Mouse (Mus musculus) heart, postnatal 4 days (tissue): ENCODE data around the gene Samd4. TPM values are rescaled to one million over a fixed set of nuclear protein-coding genes. Genes with fewer than 3 reads are reported as not detected.
A peak's percentile ranks its signal among the peaks of the same experiment; 100 is the strongest.

ENCODE experiments used
- DNase-seq: peaks from one replicate; pipeline ENCODE4 v3.0.0; 2021
- total RNA-seq, 2 experiments: library from RNA; stranded (reverse); gene quantifications; 2 replicates each; pipeline ENCODE4 v1.2.3; 2021

Gene Samd4
- 10 to 100 TPM; 76.5 to 84.4 TPM for total RNA-seq

DNA sequence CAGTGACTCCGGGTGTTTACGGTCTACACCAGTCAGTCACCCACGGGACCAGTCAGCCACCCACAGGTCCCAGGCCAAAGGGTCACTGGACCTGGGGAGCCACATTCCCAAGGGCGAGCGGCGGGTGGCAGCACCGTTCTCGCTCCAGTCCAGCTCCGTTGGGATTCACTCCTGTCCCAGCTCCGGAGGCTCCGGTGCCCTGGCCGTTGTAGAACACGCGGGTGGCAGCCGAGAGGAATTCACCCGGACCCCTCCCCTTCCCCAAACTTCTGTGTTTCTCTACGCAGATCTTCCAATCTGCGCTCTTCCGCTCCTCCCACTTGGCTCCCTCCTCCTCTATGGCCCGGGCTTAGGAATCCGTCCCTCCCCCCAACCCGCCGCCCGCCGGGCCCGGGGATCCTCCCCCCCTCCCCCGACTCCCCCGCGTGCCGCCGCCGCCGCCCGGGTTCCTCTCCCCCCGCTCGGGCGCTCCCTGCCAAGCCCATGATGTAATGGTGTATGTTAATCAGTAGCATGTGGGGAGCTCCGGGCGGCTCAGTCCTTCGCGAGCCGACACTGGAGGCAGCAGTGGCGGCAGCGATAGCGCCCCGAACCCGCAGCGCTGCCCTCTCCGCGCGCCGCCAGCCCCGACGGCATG lies at the start of gene Samd4:
Gene Samd4 (plus strand): TSS at position 424 of the 637 bp plus-strand sequence.
- peak; percentile 93 for DNase-seq

DNA sequence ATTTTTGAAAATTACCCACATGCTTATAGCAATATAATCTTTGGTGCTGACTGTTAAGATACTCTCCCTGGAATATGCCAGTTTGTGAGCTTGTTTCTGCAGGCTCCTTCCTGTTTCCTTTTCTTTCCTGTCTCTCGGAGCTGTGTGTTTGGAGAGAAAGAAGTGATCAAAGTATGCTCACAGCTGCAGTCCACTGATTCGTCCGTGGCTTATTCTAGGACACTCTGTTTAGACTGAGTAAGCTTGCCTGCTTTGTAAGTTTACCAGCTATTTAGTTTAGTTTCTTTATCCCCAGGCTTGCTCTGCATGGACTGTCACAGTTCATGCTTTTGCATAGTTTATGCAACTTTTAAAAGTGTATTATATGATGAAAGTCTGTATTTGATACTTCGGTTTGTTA lies 43.3 kb upstream of the Samd4 start:
- no peak for DNase-seq

DNA sequence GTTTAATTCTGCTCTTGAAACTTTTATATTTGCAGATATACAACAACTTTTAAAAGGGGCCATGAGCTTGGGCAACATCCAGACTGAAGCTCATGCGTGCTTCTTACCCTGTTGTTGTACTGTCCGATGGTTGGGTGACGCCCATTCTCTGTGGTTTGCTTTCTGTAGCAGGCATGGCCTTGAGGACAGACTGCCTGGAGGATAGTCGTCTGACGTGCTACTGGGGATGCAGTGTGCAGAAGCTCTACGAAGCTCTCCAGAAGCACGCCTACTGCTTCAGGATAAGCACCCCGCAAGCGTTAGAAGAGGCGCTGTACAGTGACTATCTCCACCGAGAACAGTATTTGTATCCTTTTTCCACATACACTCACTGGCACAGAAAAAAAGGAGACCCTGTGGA lies 36.9 kb upstream of the Samd4 start:
- DNase-seq = no peak

DNA sequence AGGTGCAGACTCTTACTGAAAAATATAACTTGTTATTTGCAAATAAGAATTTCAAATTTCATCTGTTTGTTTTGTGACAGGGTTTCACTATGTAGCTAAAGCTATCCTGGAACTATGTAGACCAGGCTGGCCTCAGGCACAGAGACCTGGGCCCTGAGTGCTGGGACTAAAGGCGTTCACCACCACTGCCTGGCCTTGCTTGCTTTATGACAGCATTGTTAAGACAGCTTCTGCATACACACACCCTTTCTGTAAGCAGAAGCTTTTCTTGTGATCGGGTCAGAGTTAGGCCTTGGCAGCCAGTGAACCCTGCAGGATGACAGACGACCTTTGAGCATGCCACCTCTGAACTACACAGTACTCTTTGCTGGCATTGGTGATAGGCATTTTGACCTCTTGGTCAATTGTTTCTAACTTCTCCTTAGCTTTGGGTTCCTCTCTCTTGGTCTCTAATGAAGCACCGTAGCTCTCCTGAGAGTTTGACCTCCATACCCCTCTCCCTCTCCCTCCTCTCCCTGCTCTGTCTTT lies 34.5 kb upstream of the Samd4 start:
- DNase-seq = no peak

DNA sequence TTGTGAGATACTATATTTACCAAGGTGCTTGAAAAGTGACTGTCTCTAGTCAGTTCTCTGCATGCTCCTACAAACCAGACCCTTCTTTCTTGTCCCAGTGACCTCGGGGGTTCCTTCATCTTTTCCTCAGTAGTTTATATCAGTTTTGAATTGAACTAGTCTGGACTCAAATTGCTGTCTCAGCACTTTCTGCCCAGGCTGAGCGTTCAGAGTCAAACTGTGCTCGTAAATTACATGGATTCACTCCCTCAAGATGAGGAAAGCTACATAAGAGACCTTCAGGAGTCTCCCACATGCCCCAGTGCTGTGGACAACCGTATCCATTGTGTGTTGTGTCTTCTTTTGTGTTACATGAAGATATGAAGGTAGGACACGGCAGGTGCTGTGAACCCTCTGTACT lies 33.9 kb upstream of the Samd4 start:
- DNase-seq = no peak

DNA sequence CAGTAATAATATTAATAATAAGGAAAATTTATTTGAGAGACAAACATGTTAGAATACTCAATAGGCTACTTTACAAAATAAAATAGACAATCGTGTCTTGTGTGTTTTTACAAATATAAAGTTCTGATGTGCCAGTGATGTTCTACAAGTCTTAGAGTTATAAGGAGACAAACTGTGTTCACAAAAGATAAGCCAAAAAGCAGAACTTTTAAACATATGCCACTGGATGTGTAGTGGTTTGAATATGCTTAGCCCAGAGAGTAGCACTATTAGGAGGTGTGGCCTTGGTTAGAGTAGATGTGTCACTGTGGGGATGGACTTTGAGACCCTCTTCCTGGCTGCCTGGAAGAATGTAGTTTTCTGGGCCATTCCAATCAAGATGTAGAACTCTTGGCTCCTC lies 32.9 kb upstream of the Samd4 start:
- DNase-seq = no peak

DNA sequence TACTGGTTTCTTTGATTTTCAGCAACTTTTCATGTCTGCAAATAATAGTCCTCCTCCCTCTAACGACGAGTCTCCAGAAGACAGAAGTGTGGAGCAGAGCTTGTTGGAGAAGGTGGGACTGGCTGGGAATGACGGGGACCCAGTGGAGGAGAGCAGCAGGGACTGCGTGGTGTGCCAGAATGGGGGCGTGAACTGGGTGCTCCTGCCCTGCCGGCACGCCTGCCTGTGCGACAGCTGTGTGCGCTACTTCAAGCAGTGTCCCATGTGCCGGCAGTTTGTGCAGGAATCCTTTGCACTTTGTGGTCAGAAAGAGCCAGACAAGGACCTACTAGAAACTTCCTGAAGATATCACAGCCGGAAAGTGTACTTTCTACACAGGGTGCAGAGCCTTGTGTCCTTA lies 29.0 kb upstream of the Samd4 start:
- no peak for DNase-seq

DNA sequence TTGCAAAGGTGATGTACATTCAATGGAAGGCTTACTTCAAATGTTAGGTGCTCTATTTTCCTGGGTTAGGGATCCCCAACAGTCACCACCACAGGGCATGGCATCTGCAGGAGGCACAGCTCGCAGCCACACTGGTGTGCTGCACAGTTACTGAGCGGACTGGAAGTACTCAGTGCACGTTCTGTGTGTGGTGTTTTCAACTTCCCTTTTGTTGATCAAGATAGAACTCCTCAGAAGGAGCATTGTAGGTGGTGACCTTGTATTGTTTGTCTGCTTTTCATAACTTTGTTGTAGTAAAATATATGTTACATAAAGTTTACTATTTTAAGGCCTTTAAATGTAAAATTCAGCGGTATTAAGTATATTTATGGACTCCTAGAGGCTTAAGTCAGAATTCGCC lies 19.7 kb upstream of the Samd4 start:
- DNase-seq = no peak

DNA sequence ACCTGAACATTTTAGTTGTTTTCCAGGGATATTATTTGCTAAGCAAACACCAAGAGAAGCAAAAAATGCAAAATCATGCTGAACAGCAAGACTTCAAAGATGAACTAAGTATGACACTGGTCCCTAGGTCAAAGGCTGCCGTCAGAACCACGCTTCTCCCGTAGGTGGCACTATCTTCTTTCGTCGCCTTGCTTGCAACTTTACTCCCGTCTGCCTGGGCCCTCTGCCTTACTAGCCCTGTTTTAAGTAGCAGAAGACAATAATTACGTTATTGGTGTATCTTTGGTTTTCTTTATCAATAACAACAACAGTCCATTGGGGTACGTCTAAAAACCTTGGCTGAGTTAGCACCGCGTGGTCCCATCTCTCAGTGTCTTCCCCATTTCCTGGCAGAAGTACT lies 1.7 kb upstream of the Samd4 start:
- peak; percentile 78 for DNase-seq

DNA sequence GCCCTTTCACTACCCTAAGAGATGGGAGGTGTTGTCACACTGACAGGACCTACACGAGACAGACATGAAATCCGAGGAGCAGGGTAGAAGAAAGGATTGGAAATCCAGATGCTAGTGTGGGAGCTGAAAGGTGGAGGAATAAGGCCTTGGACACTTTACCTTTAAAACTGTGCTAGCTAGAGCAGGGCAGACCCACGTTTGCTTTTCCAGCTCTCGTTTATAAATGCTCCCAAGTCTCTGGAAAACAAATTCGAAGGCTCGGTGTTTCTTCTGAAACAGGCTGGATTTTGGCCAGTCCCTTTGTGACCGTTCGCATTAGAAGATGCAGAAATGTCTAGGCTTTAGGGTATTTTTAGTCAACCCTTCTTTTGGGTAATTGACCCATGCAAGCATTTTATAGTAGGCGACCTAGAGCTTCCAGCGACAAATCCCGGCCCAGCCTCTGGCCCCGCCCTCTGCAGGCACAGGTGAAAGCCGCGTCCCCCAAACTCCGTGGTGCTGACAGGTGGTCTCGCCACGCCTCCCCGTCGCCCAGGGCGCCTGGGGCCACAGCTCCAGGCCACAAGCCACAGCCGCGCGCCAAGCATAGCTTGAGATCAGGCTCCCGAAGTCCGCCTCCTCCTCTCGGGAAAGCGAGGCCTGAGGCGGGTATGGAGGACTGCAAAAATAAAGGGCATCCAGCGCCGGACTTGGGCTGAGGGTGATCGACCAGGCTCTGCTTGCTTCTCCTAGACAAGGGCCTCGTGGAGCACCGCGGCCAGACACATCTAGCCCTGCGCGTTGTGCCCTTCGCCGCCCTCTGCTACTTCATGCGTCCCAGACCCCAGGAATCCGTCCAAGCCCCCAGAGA lies 848 bp upstream of the Samd4 start:
- peak; percentile 67 for DNase-seq

DNA sequence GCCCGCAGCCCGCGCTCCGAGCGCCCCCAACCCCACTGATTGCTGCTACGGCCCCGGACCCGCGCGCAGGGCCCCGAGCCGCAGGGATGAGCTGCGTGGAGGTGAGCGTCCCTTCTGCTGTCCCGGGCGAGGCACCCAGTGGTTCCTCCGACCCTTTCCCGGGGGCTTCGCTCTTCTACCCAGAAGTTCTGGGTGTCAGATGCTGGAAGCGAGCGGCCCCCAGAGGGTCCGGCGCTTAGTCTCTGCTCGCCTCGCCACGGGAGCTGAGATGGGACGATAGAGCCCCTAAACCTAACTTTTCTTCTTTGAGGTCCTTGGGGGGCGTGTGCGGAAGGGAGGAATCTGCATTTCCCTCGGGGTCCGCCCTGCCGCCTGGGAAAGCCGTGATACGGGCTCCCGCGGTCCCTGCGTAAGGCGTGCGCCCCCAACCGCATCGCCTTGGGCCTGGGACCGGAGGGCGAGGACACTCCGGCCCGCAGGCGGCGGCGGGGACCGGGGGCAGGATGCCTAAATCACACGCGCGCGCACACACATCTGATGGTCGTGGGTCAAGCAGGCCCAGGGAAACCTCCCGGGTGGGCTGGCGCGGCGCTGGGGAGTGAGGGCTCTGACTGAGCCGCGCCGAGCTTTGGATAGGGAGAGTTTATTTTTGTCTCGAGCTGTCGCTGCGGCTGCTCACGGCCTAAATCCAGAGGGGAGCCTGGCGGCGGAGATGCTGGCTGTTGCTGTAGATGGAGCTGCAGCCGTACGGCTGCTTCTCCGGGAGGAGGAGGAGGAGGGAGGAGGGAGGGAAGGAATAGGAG lies 615 bp downstream of the Samd4 start:
- peak; percentile 77 for DNase-seq

DNA sequence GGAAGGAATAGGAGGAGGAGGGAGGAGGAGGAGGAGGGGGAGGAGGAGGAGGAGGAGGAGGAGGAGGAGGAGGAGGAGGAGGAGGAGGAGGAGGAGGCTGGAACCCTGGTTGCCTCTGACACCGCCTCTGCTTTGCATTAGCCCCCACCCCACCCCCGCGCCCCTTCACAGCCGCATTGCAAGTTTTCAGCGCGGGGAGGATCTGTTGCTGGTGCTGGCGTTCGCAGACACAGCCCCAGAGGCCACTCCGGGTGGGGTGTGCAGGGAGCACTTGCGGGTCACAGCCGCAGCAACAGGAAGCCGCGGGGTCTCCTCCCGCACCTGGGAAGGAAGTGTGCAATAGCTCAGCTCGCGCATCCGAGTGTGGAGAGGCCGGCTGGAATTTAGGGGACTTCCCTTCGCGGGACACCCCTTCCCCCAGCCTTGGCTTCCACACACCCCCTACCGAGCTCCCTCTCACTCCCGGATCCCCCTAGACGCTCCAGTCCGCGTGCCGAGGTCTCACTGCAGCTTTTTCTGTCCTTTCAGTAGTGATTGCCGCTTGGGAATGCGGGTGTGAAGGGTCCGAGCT lies 1.3 kb downstream of the Samd4 start:
- DNase-seq = peak; percentile 62

DNA sequence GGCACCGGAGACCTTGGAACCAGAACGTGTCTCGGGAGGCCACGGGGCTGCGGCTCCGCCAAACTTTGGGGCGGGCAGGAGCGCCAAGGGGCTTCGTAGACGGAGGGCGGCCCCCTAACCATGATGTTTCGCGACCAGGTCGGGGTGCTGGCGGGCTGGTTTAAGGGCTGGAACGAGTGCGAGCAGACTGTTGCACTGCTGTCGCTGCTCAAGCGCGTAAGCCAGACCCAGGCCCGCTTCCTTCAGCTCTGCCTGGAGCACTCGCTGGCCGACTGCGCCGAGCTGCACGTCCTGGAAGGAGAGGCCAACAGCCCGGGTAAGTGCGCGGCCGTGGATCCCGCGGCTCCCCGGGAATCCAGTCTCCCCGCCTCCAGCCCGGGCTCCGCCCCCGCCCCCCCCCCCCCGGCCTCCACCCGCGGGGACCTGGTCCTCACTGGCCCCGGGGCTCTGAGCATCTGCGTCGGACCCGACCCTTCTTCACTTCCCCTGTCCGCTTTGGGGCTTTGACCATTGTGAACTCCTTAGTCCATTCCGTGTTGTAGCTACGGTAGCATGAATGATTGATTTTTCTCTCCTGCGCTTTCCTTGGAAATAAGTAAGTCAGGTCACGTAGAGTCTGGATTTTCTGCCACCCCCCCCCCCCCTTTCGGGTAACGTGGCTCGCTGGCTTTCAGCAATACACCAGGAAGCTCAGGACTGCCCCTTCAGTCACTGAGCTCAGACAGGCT lies 2.2 kb downstream of the Samd4 start:
- DNase-seq = peak; percentile 73

DNA sequence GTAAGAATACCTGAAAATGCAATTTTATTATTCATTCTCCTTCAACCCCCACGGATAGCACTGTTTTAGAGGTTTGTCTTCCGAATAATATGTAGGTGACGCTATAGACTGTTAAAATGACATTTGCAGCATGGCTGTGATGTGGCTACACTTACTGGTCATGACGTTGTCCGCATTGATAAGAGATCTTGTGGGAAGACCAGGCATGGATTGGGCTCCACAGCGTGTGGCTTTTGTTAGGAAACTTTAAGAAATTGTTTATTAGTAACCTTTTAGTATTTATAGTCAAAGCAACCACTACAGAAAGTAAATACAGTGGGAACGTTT lies 2.7 kb downstream of the Samd4 start:
- DNase-seq = no peak

DNA sequence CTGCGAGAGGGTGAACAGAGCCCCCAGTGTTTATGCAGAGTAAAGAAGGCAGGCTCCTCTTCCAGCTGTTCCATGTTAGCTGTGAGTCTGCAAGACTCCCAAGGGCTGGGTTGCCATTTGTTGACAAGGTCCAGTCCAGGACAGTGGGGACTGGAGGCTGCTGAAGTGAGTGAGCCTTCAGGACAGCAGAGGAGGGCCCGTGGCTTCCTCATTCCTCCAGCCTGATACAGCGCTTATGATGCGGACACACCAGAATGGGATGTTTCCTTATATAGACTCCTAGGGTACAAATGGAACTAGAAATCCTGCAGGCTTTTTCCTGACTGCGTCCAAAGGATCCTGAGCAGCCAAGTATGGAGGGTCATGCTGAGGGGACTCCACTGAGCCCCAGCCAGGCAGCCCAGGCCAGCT lies 3.2 kb downstream of the Samd4 start:
- peak; percentile 76 for DNase-seq

DNA sequence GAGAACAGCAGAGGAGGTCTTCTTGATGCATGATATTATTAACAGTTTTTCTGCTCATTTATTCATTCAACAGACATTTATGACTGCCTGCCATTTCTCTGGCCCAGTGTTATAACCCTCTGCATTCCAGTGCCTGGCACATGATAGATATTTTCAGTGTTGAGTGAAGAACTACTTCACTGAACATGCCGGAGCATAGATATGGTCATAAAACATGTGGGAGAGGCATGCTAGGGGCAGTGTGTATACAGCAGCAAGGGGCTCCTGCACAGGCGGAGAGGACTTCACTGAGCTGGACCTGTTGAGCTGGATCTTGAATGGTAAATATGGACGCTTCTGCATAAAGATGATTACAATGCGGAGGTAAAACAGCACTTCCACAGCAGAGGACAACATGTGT lies 6.4 kb downstream of the Samd4 start:
- no peak for DNase-seq

DNA sequence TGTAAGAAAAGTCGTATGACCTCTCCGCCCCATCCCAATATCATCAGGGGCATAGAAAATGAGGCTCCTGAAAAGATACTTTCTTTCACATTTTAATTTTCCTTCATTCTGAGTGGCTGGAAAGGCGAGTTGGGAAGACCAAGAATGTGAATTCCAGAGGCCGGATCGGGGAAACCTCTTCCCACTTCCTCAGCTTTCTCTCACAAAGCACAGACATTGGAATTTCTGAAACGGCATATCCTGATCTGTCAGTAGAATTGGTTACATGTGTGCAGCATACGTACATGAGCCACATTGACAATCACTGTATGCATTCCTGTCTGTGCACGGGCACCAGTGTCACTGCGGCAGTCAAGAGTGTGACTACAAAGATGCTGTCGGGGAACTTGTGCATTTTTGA lies 11.3 kb downstream of the Samd4 start:
- no peak for DNase-seq

DNA sequence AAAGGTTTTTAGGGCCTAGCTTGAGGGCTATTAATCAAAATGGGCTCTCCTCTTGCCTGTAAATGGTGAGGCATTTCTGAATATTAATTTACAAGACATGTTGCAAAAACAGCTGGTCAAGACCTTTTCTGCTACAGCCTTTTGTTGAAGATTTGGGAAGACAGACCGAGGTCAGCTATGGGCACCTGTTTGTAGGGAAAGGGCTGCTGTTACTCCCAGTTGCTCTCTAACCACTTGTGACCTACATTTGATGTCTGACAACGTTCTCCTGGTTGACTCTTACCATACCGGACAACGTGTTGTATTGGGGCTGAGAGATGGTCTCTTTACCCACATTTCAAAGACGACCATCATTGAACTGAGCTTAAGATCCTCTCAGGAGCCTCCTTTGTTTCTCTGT lies 15.3 kb downstream of the Samd4 start:
- DNase-seq = no peak

DNA sequence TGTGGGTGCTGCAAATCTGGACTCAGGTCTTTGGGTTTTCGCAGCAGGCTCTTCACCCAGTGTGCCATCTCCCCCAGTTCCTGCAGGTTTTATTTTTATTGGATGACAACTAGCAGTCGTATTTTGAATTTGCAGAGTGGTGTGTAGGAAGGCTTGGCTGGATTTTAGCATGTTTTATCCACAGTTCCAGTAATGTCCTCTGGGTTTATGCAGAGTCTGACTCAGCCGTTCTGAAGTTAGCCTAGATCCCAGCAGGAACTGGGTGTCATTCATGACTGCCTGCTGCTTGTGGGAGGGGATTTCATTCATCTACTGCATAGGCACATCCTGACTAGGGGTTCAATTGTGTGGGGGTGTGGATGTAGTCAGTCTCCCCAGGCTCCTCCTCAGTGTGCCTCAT lies 16.0 kb downstream of the Samd4 start:
- no peak for DNase-seq

DNA sequence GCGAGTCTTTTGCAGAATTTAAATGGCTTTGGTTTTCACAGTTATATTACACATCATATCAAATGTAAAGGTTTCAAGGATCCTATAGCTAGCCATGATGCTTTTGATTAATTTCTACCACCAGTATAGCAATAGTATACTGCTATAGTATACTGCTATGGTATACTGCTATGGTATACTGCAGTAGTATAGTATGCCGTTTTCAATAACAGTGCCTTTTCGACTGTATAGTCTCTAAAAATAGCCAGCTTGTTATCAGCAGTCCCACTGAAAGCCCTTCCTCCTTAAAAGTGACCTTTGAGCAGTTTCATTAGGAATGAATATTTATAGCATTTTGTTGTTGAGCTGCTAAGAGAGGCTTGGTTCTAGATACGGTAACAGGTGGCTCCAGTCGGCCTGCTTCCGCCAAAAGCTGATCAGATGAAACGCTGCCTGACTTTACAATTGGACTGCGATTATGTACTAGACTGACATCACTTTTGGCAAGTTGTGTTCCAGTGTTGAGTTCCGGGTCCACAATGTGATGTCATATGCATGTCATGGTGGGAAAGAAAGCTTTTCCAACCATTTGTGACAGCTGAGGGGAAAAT lies 19.9 kb downstream of the Samd4 start:
- DNase-seq = peak; percentile 33

DNA sequence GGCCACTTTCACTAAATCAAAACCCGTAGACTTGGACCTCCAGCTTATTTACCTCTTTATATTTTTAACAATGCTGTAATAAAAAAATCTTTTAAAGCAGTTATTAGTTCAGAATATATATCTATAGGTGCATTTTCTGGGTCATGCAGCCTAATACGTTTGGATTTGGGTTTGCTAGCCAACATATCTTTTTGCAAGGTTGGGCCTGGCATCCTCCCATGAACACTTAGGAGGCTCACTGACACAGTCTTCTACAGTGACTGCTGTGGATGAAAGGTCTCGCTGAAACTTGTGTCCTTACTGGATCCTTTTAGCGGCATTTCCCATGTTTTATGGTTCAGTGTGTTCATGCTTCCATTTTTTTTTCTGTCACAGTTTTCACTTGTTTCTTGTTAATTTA lies 21.6 kb downstream of the Samd4 start:
- DNase-seq = no peak

DNA sequence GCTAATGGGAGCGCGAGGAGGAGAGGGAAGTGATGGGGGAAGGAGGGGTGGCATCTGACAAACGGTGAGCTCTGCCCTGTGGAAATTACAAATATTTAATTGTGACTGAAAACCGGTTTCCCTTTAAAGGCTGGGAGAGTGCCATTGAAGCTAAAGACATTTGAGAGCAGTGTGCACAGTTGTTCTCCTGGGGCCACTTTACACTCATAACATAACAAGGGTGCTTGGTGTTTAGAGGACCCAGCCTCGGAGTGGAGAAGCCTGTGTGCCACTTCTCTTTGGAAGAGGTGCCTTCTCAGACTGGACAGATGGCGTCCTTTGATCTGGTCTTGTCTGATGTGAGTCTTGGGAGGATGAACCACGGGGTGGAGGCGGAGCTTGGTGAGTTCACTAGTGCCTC lies 26.2 kb downstream of the Samd4 start:
- DNase-seq = no peak
